ENCODE assay signal across 10 mouse cellular contexts in the genomic region with DNA sequence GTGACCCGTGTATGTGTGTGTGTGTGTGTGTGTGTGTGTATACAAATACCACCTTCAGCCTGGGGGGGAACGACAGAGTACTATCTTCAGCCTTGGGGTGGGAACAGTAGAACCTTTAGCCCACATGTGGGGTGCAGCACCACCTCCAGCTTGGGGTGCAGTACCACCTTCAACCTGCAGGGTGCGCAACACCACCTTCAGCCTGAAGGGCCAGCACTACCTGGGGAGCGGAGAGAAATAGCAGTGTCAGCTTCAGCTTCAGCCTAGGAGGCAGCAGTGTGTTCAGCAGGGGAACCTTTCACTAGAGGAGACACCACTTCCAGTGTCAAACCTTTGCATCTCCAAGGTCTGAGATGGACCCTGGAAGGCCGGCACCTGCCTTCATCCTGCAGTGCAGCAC.
DNase-seq lines count a peak whose midpoint lies in the region; ATAC-seq lines count a peak whose summit lies in the region.
"Had no signal": no experiment of that assay in that cellular context is flagged by ENCODE, and none has a peak within 500 bp of the region (broad histone marks: within the 10 kb centered on the region; RNA-seq: fewer than 3 reads in every experiment).

No protein-coding gene starts in this region.

- H3K36me3 ChIP-seq in heart, embryonic 16.5 days (ENCODE audit: control insufficient read depth, insufficient read depth), result no peaks in the 10 kb centered on the region
- no peaks in the 10 kb centered on the region for H3K36me3 ChIP-seq in liver, embryonic 13.5 days
- no peaks in the 10 kb centered on the region for H3K36me3 ChIP-seq in splenic B cell, adult 2 months (ENCODE audit: control insufficient read depth, insufficient read depth, low read length, poor library complexity, severe bottlenecking)
- H3K36me3 ChIP-seq: embryonic facial prominence, embryonic 15.5 days had no signal

- H3K4me2 ChIP-seq in heart, embryonic 16.5 days (ENCODE audit: low read depth, low read length), result no peak overlapping the region
- no peak overlapping the region for H3K4me2 ChIP-seq in liver, embryonic 13.5 days
- H3K4me2 ChIP-seq: embryonic facial prominence, embryonic 15.5 days had no signal

- H3K27me3 ChIP-seq in heart, embryonic 16.5 days (ENCODE audit: control insufficient read depth, insufficient read depth, low read length), result no peaks in the 10 kb centered on the region
- H3K27me3 ChIP-seq in liver, embryonic 13.5 days, result 0 out of 2 replicates have a peak, but pooled peaks cover 22% of the 10 kb centered on the region
- no peaks in the 10 kb centered on the region for H3K27me3 ChIP-seq in splenic B cell, adult 2 months (ENCODE audit: control insufficient read depth, insufficient read depth, low read length, poor library complexity, severe bottlenecking)
- H3K27me3 ChIP-seq: embryonic facial prominence, embryonic 15.5 days had no signal

- peak; percentile 30; the same call in 1 of the 2 replicates for ATAC-seq in heart, embryonic 16.5 days (replicated peaks; ENCODE audit: extremely low read depth, insufficient read depth, low FRiP score)
- peak; percentile 60 for ATAC-seq in liver, embryonic 13.5 days (ENCODE audit: low read depth)

- WGBS in heart, embryonic 16.5 days, result 56% methylated on average over 5 of the region's 5 CpGs
- WGBS in liver, embryonic 13.5 days (ENCODE audit: insufficient replicate concordance), result 42% methylated on average over 5 of the region's 5 CpGs

- H3K27ac ChIP-seq in heart, embryonic 16.5 days (ENCODE audit: low read length), result no peak overlapping the region
- H3K27ac ChIP-seq in liver, embryonic 13.5 days, result no peak overlapping the region
- H3K27ac ChIP-seq: embryonic facial prominence, embryonic 15.5 days had no signal

- peaks cover 5% of the 10 kb centered on the region; the same call in 1 of the 2 replicates for H3K4me1 ChIP-seq in heart, embryonic 16.5 days (ENCODE audit: control insufficient read depth, insufficient read depth, low read length)
- H3K4me1 ChIP-seq in liver, embryonic 13.5 days (replicated peaks), result peaks cover 20% of the 10 kb centered on the region

- intact Hi-C loops in left cerebral cortex, postnatal 25 days (cut with DNase I), result no loop called here

- no peak overlapping the region for H3K4me3 ChIP-seq in heart, embryonic 16.5 days (ENCODE audit: low read length)
- H3K4me3 ChIP-seq in liver, embryonic 13.5 days (replicated peaks), result no peak overlapping the region
- H3K4me3 ChIP-seq: embryonic facial prominence, embryonic 15.5 days; myocyte had no signal

- H3K9me3 ChIP-seq in heart, embryonic 16.5 days (replicated peaks; ENCODE audit: control insufficient read depth, low read length), result no peaks in the 10 kb centered on the region
- H3K9me3 ChIP-seq in liver, embryonic 13.5 days (replicated peaks), result no peaks in the 10 kb centered on the region
- H3K9me3 ChIP-seq: embryonic facial prominence, embryonic 15.5 days had no signal

- no peak overlapping the region for H3K9ac ChIP-seq in heart, embryonic 16.5 days (ENCODE audit: low read length)
- H3K9ac ChIP-seq in liver, embryonic 13.5 days, result no peak overlapping the region
- H3K9ac ChIP-seq: embryonic facial prominence, embryonic 15.5 days had no signal

- DNase-seq in heart, adult 9 months (ENCODE audit: low spot score in 2 of 2), result no peak
- DNase-seq in CD8-positive naive resting alpha-beta T cell, adult 2 months (ENCODE audit: low read depth in 2 of 2, low spot score in 2 of 2), result peak; percentile 36 to 58
- DNase-seq in c-Kit-positive CD71-positive TER-119-negative erythroid progenitor cells, embryonic 14.5 days (ENCODE audit: low read depth), result peak; percentile 40
- DNase-seq in liver, embryonic 13.5 days, result peak; percentile 66
- DNase-seq in splenic B cell, adult 2 months (ENCODE audit: low read depth, low spot score), result peak; percentile 77
- no peak for DNase-seq in urinary bladder, postnatal 10 days (ENCODE audit: low spot score)
- DNase-seq in left cerebral cortex, postnatal 25 days (ENCODE audit: low spot score in 2 of 2), result no peak

Comparison
In these comparisons a context has a peak if more than half of its experiments do, and no peak if none do; other contexts are left out.
1. DNase-seq: peak in CD8-positive naive resting alpha-beta T cell, adult 2 months (2 of 2), c-Kit-positive CD71-positive TER-119-negative erythroid progenitor cells, embryonic 14.5 days (single experiment), liver, embryonic 13.5 days (single experiment) and splenic B cell, adult 2 months (single experiment); none in heart, adult 9 months (0 of 2), urinary bladder, postnatal 10 days (single experiment) and left cerebral cortex, postnatal 25 days (0 of 2).